Mouse (Mus musculus) kidney, embryonic 16.5 days (tissue): ENCODE results near the gene Fam133b. TPM values are rescaled to one million over a fixed set of nuclear protein-coding genes. Genes with fewer than 3 reads are reported as not detected.

Experiments
- ATAC-seq: fragments of 200-750 bp; cut with Nextera tagmentation; 2 replicates; pipeline ENCODE4 v1.8.0; 2017; ENCODE audit warnings: moderate TSS enrichment; ENCODE audit not compliant: low FRiP score, low TSS enrichment
- H3K27ac ChIP-seq: fragments of 300-500 bp; sonication (generic); 2 replicates; pipeline ENCODE4 v1.5.1; 2014; ENCODE audit warnings: low read length
- H3K27me3 ChIP-seq: fragments of 300-500 bp; sonication (generic); 2 replicates; pipeline ENCODE4 v1.6.1; 2014; ENCODE audit warnings: low read length, control low read depth, mixed read lengths; ENCODE audit not compliant: insufficient read depth
- H3K36me3 ChIP-seq: fragments of 300-500 bp; sonication (generic); 2 replicates; pipeline ENCODE4 v1.6.1; 2014; ENCODE audit warnings: low read length, control low read depth, mixed read lengths; ENCODE audit not compliant: insufficient read depth
- H3K4me1 ChIP-seq: fragments of 300-500 bp; sonication (generic); 2 replicates; pipeline ENCODE4 v1.6.1; 2014; ENCODE audit warnings: low read length, control low read depth, mixed read lengths; ENCODE audit not compliant: insufficient read depth
- H3K4me2 ChIP-seq: fragments of 300-500 bp; sonication (generic); replicated peaks from 2 replicates; pipeline ENCODE4 v1.6.1; 2014; ENCODE audit warnings: low read depth, low read length
- H3K4me3 ChIP-seq: fragments of 300-500 bp; sonication (generic); 2 replicates; pipeline ENCODE4 v1.5.1; 2014; ENCODE audit warnings: mild to moderate bottlenecking, low read length
- H3K9ac ChIP-seq: fragments of 300-500 bp; sonication (generic); replicated peaks from 2 replicates; pipeline ENCODE4 v1.6.1; 2014; ENCODE audit warnings: low read length
- H3K9me3 ChIP-seq: fragments of 300-500 bp; sonication (generic); 2 replicates; pipeline ENCODE4 v1.6.1; 2016; ENCODE audit warnings: low read length, control low read depth
- WGBS: fragments of 180-500 bp; shearing (Covaris S2); extraction: QIAGEN DNeasy Blood & Tissue Kit; methylation state at CpG from one replicate; pipeline ENCODE4 v1.1.7; 2014; 5-methylcytosine and 5-hydroxymethylcytosine counted together
- polyA plus RNA-seq: library from polyadenylated mRNA; unstranded; fragments of >200 nt; fragmentation: Nextera tagmentation; extraction: Ambion mirVana; gene quantifications from 2 replicates; pipeline ENCODE4 v1.2.1, GENCODE M21; 2015

Gene Fam133b
- polyA plus RNA-seq, 1 experiment from 2014 or later = 25.2 TPM

DNA sequence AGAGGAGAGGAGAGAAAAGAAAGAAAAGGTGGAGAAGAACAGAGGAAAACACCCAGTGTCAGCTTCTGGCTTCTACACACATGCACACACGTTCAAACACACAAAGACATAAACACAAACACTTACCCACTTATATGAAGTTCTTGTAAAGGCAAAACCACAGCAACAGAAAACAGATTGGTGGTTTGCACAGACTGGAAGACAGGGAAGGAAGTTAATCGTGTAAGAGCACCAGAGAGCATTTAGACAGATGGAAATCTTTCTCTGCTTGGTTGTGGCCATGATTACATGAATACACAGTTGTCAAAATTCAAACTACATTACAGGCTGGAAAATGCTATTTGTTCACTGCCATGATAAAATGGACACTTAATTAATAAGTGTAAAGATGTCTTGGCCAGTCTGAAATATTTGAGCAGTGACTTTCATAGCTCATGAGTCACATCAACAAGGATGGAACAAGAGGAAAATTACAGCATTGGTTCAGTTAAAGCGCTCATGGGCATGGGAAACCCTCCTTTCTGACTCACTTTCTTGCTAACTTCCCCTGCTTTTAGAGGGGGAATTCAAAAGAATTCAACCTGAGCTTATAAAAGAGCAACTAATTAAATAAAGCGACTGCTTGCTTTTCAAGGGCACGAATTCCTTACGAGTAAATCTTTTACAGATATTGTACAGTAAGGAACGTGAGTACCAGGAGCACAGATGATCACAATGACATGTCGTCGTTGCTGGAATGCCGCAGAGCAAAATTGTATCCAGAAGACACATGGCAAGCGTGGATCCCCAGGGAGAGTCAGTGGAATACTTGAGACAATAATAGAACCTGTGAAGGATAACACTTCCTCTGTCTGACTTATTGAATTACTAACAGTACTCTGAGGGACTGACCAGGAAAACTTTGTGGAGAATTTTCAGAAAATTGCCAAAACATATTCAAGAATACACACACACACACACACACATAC, 4.8 kb upstream of the Fam133b start:
- Histone ChIP-seq H3K27ac (no peak overlapping the region), H3K4me3 (no peak overlapping the region)

DNA sequence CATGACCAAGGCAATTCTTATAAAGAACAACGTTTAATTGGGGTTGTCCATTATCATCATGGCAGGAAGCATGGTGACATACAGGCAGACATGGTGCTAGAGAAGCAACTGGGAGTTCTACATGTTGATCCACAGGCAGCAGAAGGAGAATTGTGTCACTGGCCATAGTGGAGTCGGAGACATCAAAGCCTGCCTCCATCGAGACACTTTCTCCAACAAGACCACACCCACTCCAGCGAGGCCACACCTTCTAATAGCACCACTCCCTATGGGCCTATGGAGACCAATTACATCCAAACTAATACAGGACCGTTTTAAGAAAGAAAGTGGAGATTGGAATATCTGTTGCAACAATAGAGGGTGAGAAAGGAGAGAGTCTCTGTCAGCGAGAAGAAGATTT, 1.8 kb upstream of the Fam133b start:
- 77% methylated on average over 6 of the region's 6 CpGs for WGBS
- H3K4me3 ChIP-seq = no peak overlapping the region
- H3K4me2 ChIP-seq = no peak overlapping the region
- no peaks in the 10 kb centered on the region for H3K27me3 ChIP-seq
- H3K9me3 ChIP-seq = no peaks in the 10 kb centered on the region
- no peak for ATAC-seq
- no peak overlapping the region for H3K9ac ChIP-seq
- H3K4me1 ChIP-seq = peaks cover 15% of the 10 kb centered on the region
- no peaks in the 10 kb centered on the region for H3K36me3 ChIP-seq
- H3K27ac ChIP-seq = no peak overlapping the region

More for the DNA sequence above, 4.8 kb upstream of the Fam133b start:
- no peaks in the 10 kb centered on the region for H3K9me3 ChIP-seq
- WGBS = 60% methylated on average over 11 of the region's 11 CpGs
- H3K4me1 ChIP-seq = no peaks in the 10 kb centered on the region
- no peaks in the 10 kb centered on the region for H3K36me3 ChIP-seq
- no peaks in the 10 kb centered on the region for H3K27me3 ChIP-seq
- no peak overlapping the region for H3K4me2 ChIP-seq
- H3K9ac ChIP-seq = no peak overlapping the region
- no peak for ATAC-seq

DNA sequence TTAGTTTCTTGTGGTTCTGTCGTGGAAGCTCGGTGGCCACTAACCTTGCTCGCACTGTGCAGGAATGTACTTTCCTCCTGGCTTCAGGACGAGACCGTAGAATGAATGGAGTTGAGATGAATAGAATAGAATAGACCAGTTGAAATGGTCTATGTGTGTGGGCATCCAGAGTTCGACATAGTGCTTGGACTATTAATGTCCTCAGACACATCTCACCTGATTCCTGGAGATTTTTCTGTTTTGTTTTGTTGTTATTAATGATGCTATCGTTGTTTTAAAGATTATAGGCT, 792 bp downstream of the Fam133b start:
- Histone ChIP-seq H3K9ac (peak overlapping the region; percentile 96), H3K4me2 (peak overlapping the region; percentile 70), H3K27ac (no peak overlapping the region), H3K36me3 (0 out of 2 replicates have a peak, but pooled peaks cover 4% of the 10 kb centered on the region), H3K4me1 (peaks cover 15% of the 10 kb centered on the region), H3K4me3 (peak overlapping the region; percentile 96), H3K27me3 (no peaks in the 10 kb centered on the region), H3K9me3 (no peaks in the 10 kb centered on the region)
- 9% methylated on average over 7 of the region's 7 CpGs for WGBS
- ATAC-seq = 0 out of 2 replicates have a peak, but pooled peaks have one; percentile 35

DNA sequence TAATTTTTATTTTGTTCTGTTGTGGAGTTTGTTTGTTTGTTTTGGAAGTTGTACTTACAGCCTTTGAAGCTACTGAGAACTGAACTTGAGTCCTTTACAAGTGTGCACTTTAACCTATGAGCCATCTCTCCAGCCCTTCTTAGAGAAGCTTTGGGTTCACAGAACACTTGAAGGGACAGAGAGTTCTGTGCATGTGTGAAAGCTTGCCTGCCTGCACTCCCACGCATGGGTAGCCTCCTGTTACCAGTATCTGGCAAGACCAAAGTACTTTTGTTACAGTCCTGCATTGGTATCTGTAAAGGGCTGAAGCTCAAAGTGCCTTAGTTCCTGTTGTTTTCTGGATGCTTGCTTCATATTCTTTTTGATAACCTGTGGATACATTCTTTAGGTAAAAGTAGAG, 2.6 kb downstream of the Fam133b start:
- H3K4me3 ChIP-seq = no peak overlapping the region
- 0 out of 2 replicates have a peak, but pooled peaks cover 4% of the 10 kb centered on the region for H3K36me3 ChIP-seq
- H3K4me1 ChIP-seq = peaks cover 15% of the 10 kb centered on the region
- no peak overlapping the region for H3K27ac ChIP-seq
- WGBS = 59% methylated on average over 1 of the region's 1 CpGs
- no peak overlapping the region for H3K4me2 ChIP-seq
- no peak overlapping the region for H3K9ac ChIP-seq
- ATAC-seq = no peak
- no peaks in the 10 kb centered on the region for H3K9me3 ChIP-seq
- no peaks in the 10 kb centered on the region for H3K27me3 ChIP-seq

GRCm38 (mm10) chr5:3551481-3551880, 7.8 kb downstream of the Fam133b start:
- Histone ChIP-seq H3K27me3 (no peaks in the 10 kb centered on the region), H3K4me3 (no peak overlapping the region), H3K36me3 (peaks cover 24% of the 10 kb centered on the region), H3K9me3 (no peaks in the 10 kb centered on the region), H3K27ac (no peak overlapping the region), H3K4me1 (no peaks in the 10 kb centered on the region; the same call in 1 of the 2 replicates), H3K4me2 (no peak overlapping the region), H3K9ac (no peak overlapping the region)
- no peak for ATAC-seq
- WGBS = 84% methylated on average over 1 of the region's 1 CpGs

DNA sequence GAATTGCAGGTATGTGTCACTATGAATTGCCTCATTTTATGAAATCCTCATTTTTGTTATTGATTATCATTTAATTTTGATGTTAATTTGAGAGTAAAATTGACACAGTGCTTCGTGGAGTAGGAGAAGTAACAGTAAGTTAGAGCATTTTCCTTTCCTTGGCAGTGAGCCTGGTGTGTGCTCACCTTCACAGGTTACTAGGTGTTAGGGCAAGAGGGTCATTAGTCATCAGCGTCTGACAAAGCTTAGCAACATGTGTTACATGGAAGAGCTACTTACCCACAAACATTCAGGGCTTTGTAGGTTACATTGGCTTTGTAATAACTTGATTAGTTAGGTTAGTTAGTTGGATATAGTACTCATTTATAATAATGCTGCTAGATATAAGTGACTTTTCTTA, 10.6 kb downstream of the Fam133b start:
- Histone ChIP-seq H3K4me1 (no peaks in the 10 kb centered on the region), H3K4me2 (no peak overlapping the region), H3K9ac (no peak overlapping the region), H3K4me3 (no peak overlapping the region), H3K27me3 (no peaks in the 10 kb centered on the region), H3K9me3 (no peaks in the 10 kb centered on the region), H3K27ac (no peak overlapping the region), H3K36me3 (peaks cover 35% of the 10 kb centered on the region)
- WGBS = 86% methylated on average over 2 of the region's 2 CpGs
- ATAC-seq = no peak

GRCm38 (mm10) chr5:3571266-3571665, 27.6 kb downstream of the Fam133b start, which contains the start of gene 1700109H08Rik:
TSS of gene 1700109H08Rik (plus strand) at chr5:3571566.
- Histone ChIP-seq H3K27me3 (no peaks in the 10 kb centered on the region), H3K9me3 (peaks cover 4% of the 10 kb centered on the region; the same call in 1 of the 2 replicates), H3K4me2 (no peak within 1 kb of the TSS), H3K4me3 (no peak within 1 kb of the TSS), H3K36me3 (peaks cover 77% of the 10 kb centered on the region), H3K4me1 (no peaks in the 10 kb centered on the region), H3K27ac (no peak within 1 kb of the TSS), H3K9ac (no peak within 1 kb of the TSS)
- no peak for ATAC-seq
- WGBS = 95% methylated on average over 4 of the region's 4 CpGs

- H3K4me1 ChIP-seq = no peaks in the 10 kb centered on the region
- WGBS = 98% methylated on average over 2 of the region's 2 CpGs
- H3K9ac ChIP-seq = no peak overlapping the region
- H3K27me3 ChIP-seq = no peaks in the 10 kb centered on the region
- H3K4me2 ChIP-seq = no peak overlapping the region
- H3K36me3 ChIP-seq = peaks cover 86% of the 10 kb centered on the region
- peaks cover 4% of the 10 kb centered on the region; the same call in 1 of the 2 replicates for H3K9me3 ChIP-seq
- ATAC-seq = no peak
- H3K27ac ChIP-seq = no peak overlapping the region
- no peak overlapping the region for H3K4me3 ChIP-seq
These were observed 31.2 kb downstream of the Fam133b start for GRCm38 (mm10) chr5:3574825-3575224.

- H3K9me3 ChIP-seq = peaks cover 4% of the 10 kb centered on the region; the same call in 1 of the 2 replicates
- H3K4me1 ChIP-seq = no peaks in the 10 kb centered on the region
- no peak for ATAC-seq
- H3K27ac ChIP-seq = no peak overlapping the region
- no peak overlapping the region for H3K4me3 ChIP-seq
- 88% methylated on average over 2 of the region's 2 CpGs for WGBS
- H3K4me2 ChIP-seq = no peak overlapping the region
- H3K36me3 ChIP-seq = peaks cover 77% of the 10 kb centered on the region
- H3K27me3 ChIP-seq = no peaks in the 10 kb centered on the region
- no peak overlapping the region for H3K9ac ChIP-seq
These were observed 34.3 kb downstream of the Fam133b start for GRCm38 (mm10) chr5:3577939-3578338.

DNA sequence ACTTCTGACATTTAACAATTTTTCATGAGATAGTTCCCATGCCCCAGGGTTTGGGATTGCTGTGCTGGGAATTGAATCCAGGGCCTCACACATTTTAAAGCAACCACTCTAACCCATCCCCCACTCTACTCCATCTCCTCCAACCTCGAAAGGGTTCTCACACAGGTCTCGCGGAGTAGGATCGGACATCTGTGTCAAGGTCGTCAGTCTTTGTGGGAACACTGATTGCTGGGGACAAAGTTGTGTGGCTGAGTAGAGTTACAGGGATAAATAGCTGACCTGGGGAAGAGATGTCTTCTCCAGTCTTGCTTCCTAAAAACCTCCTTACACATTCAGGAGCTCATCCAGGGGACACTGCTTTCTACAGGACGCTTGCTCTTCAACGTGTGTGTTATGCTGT, 35.4 kb downstream of the Fam133b start:
- Histone ChIP-seq H3K27me3 (no peaks in the 10 kb centered on the region), H3K36me3 (peaks cover 76% of the 10 kb centered on the region)
- 94% methylated on average over 7 of the region's 7 CpGs for WGBS

More for the DNA sequence above, 35.4 kb downstream of the Fam133b start:
- H3K9ac ChIP-seq = no peak overlapping the region
- H3K4me1 ChIP-seq = no peaks in the 10 kb centered on the region
- no peak overlapping the region for H3K4me3 ChIP-seq
- H3K27ac ChIP-seq = no peak overlapping the region
- peaks cover 4% of the 10 kb centered on the region; the same call in 1 of the 2 replicates for H3K9me3 ChIP-seq
- ATAC-seq = no peak
- H3K4me2 ChIP-seq = no peak overlapping the region
